ENCODE assay signal across 8 mouse cellular contexts in genomic region chr17:83706116-83706593, GRCm38 (mm10). TPM values are rescaled to one million over a fixed set of nuclear protein-coding genes. Genes with fewer than 3 reads are reported as not detected.
A peak's percentile ranks its signal among the peaks of the same experiment; 100 is the strongest.
DNase-seq lines count a peak whose midpoint lies in the region; ATAC-seq lines count a peak whose summit lies in the region.

Gene Mta3 (plus strand): TSS chr17:83706163.

- peak; percentile 75 for DNase-seq in CD4-positive helper T cell, adult 2 months (ENCODE audit: low read depth, low spot score)
- DNase-seq in adrenal gland, postnatal 4 days (ENCODE audit: low spot score in 2 of 2) = peak; percentile 40 to 57
- DNase-seq in liver = peak; percentile 83
- peak; percentile 76 to 91 for DNase-seq in spleen, postnatal 4 days (ENCODE audit: low spot score in 2 of 2)

- ATAC-seq in erythroid progenitor cell, adult 5-6 weeks (replicated peaks; ENCODE audit: low FRiP score, poor library complexity, severe bottlenecking) = peak; percentile 48
- ATAC-seq in heart, embryonic 12.5 days (ENCODE audit: insufficient number of reproducible peaks, low FRiP score) = peak; percentile 78
- peak; percentile 50 for ATAC-seq in kidney, embryonic 14.5 days (ENCODE audit: low FRiP score, low TSS enrichment)
- peak; percentile 82 for ATAC-seq in midbrain, embryonic 16.5 days

- H3K9me3 ChIP-seq in heart, embryonic 12.5 days (replicated peaks) = no peaks in the 10 kb centered on the region
- no peaks in the 10 kb centered on the region for H3K9me3 ChIP-seq in kidney, embryonic 14.5 days (ENCODE audit: control insufficient read depth, low read length)
- H3K9me3 ChIP-seq in midbrain, embryonic 16.5 days (replicated peaks; ENCODE audit: control insufficient read depth, low read length, poor library complexity, severe bottlenecking) = no peaks in the 10 kb centered on the region

- peak within 1 kb of the TSS; percentile 90 for H3K4me2 ChIP-seq in heart, embryonic 12.5 days
- H3K4me2 ChIP-seq in kidney, embryonic 14.5 days (replicated peaks; ENCODE audit: low read depth, low read length) = peak within 1 kb of the TSS; percentile 94
- H3K4me2 ChIP-seq in midbrain, embryonic 16.5 days (ENCODE audit: low read length) = peak within 1 kb of the TSS; percentile 91

- peak within 1 kb of the TSS; percentile 94 for H3K9ac ChIP-seq in heart, embryonic 12.5 days
- H3K9ac ChIP-seq in kidney, embryonic 14.5 days (ENCODE audit: low read depth, low read length) = peak within 1 kb of the TSS; percentile 97
- peak within 1 kb of the TSS; percentile 95 for H3K9ac ChIP-seq in midbrain, embryonic 16.5 days (ENCODE audit: low read depth, low read length)

- peak within 1 kb of the TSS; percentile 95 for H3K27ac ChIP-seq in heart, embryonic 12.5 days (ENCODE audit: poor library complexity, severe bottlenecking)
- peak within 1 kb of the TSS; percentile 94 for H3K27ac ChIP-seq in kidney, embryonic 14.5 days (ENCODE audit: low read depth, low read length)
- peak within 1 kb of the TSS; percentile 90 for H3K27ac ChIP-seq in midbrain, embryonic 16.5 days (ENCODE audit: low read length)

- H3K4me1 ChIP-seq in heart, embryonic 12.5 days (replicated peaks) = no peaks in the 10 kb centered on the region
- no peaks in the 10 kb centered on the region for H3K4me1 ChIP-seq in kidney, embryonic 14.5 days (ENCODE audit: control insufficient read depth, insufficient read depth, low read length)
- peaks cover 14% of the 10 kb centered on the region for H3K4me1 ChIP-seq in midbrain, embryonic 16.5 days (ENCODE audit: control insufficient read depth, insufficient read depth, low read length)

- no peaks in the 10 kb centered on the region for H3K27me3 ChIP-seq in heart, embryonic 12.5 days (replicated peaks)
- no peaks in the 10 kb centered on the region for H3K27me3 ChIP-seq in kidney, embryonic 14.5 days (ENCODE audit: control insufficient read depth, insufficient read depth, low read length)
- H3K27me3 ChIP-seq in midbrain, embryonic 16.5 days (ENCODE audit: control insufficient read depth, insufficient read depth, low read depth, low read length) = no peaks in the 10 kb centered on the region

- peaks cover 21% of the 10 kb centered on the region for H3K36me3 ChIP-seq in heart, embryonic 12.5 days
- peaks cover 6% of the 10 kb centered on the region; the same call in 1 of the 2 replicates for H3K36me3 ChIP-seq in kidney, embryonic 14.5 days (ENCODE audit: control insufficient read depth, insufficient read depth, low read length)
- no peaks in the 10 kb centered on the region for H3K36me3 ChIP-seq in midbrain, embryonic 16.5 days (ENCODE audit: control insufficient read depth, insufficient read depth, low read length)

- H3K4me3 ChIP-seq in heart, embryonic 12.5 days = peak within 1 kb of the TSS; percentile 92
- peak within 1 kb of the TSS; percentile 84 for H3K4me3 ChIP-seq in kidney, embryonic 14.5 days (ENCODE audit: low read length)
- H3K4me3 ChIP-seq in midbrain, embryonic 16.5 days (ENCODE audit: low read depth, low read length) = peak within 1 kb of the TSS; percentile 79

- WGBS in heart, embryonic 12.5 days = 1% methylated on average over 30 of the region's 56 CpGs
- 0% methylated on average over 24 of the region's 56 CpGs for WGBS in kidney, embryonic 14.5 days
- 0% methylated on average over 11 of the region's 56 CpGs for WGBS in midbrain, embryonic 16.5 days

RNA-seq across cellular contexts. Expression of gene Mta3, which starts in this region (rescaled TPM):
- total RNA-seq in adrenal gland, postnatal 4 days (2021) = 100 to 1,000 TPM; 103 to 108 TPM
- total RNA-seq in erythroid progenitor cell, adult 5-6 weeks (2015; ENCODE audit: low replicate concordance) = 61.6 and 69.6 TPM in 2 replicates
- 57.6 and 59.2 TPM in 2 replicates for total RNA-seq in erythroid progenitor cell, adult 5-6 weeks (2017; ENCODE audit: low replicate concordance)
- 42.8 and 47.7 TPM in 2 replicates for polyA plus RNA-seq in heart, embryonic 12.5 days (2016; fragmentation: Nextera tagmentation; extraction: Ambion mirVana)
- polyA plus RNA-seq in kidney, embryonic 14.5 days (2014; fragmentation: Nextera tagmentation; extraction: Ambion mirVana) = 38.6 and 42.6 TPM in 2 replicates
- polyA plus RNA-seq in midbrain, embryonic 16.5 days (2015; fragmentation: Nextera tagmentation; extraction: Ambion mirVana) = 27.2 and 34.5 TPM in 2 replicates

Comparison
In these comparisons a context has a peak if more than half of its experiments do, and no peak if none do; other contexts are left out.
1. Peak in every context shown above with its lines: DNase-seq, ATAC-seq, H3K4me3 ChIP-seq and H3K27ac ChIP-seq.